Mouse (Mus musculus) midbrain, embryonic 13.5 days (tissue): ENCODE results near the gene Amigo2. TPM values are rescaled to one million over a fixed set of nuclear protein-coding genes. Genes with fewer than 3 reads are reported as not detected.

Experiments used
- ATAC-seq: fragments of 200-750 bp; cut with Nextera tagmentation; 2 replicates; pipeline ENCODE4 v1.8.0; 2017; ENCODE audit warnings: mild to moderate bottlenecking, moderate TSS enrichment, moderate library complexity
- H3K27ac ChIP-seq: fragments of 300-500 bp; sonication (generic); 2 replicates; pipeline ENCODE4 v1.5.1; 2015; ENCODE audit warnings: inconsistent platforms, mild to moderate bottlenecking, moderate library complexity
- H3K27me3 ChIP-seq: fragments of 300-500 bp; sonication (generic); 2 replicates; pipeline ENCODE4 v1.6.1; 2015; ENCODE audit warnings: mild to moderate bottlenecking, inconsistent platforms
- H3K36me3 ChIP-seq: fragments of 300-500 bp; sonication (generic); 2 replicates; pipeline ENCODE4 v1.6.1; 2015; ENCODE audit warnings: mild to moderate bottlenecking, inconsistent platforms
- H3K4me1 ChIP-seq: fragments of 300-500 bp; sonication (generic); replicated peaks from 2 replicates; pipeline ENCODE4 v1.6.1; 2015; ENCODE audit warnings: inconsistent platforms
- H3K4me2 ChIP-seq: fragments of 300-500 bp; sonication (generic); replicated peaks from 2 replicates; pipeline ENCODE4 v1.6.1; 2015; ENCODE audit warnings: moderate library complexity, mild to moderate bottlenecking, inconsistent platforms
- H3K4me3 ChIP-seq: fragments of 300-500 bp; sonication (generic); replicated peaks from 2 replicates; pipeline ENCODE4 v1.5.1; 2015; ENCODE audit warnings: mild to moderate bottlenecking, inconsistent platforms
- H3K9ac ChIP-seq: fragments of 300-500 bp; sonication (generic); replicated peaks from 2 replicates; pipeline ENCODE4 v1.6.1; 2015; ENCODE audit warnings: mild to moderate bottlenecking, inconsistent platforms
- H3K9me3 ChIP-seq: fragments of 300-500 bp; sonication (generic); 2 replicates; pipeline ENCODE4 v1.6.1; 2016; ENCODE audit warnings: mild to moderate bottlenecking, inconsistent platforms
- WGBS: fragments of 180-500 bp; shearing (Covaris S2); methylation state at CpG from one replicate; pipeline ENCODE4 v1.1.7; 2015; 5-methylcytosine and 5-hydroxymethylcytosine counted together
- polyA plus RNA-seq: library from polyadenylated mRNA; unstranded; fragments of >200 nt; fragmentation: Nextera tagmentation; extraction: Ambion mirVana; gene quantifications from 2 replicates; pipeline ENCODE4 v1.2.1, GENCODE M21; 2015

The Amigo2 gene
- polyA plus RNA-seq: 8.2 and 9.6 TPM in 2 replicates

DNA sequence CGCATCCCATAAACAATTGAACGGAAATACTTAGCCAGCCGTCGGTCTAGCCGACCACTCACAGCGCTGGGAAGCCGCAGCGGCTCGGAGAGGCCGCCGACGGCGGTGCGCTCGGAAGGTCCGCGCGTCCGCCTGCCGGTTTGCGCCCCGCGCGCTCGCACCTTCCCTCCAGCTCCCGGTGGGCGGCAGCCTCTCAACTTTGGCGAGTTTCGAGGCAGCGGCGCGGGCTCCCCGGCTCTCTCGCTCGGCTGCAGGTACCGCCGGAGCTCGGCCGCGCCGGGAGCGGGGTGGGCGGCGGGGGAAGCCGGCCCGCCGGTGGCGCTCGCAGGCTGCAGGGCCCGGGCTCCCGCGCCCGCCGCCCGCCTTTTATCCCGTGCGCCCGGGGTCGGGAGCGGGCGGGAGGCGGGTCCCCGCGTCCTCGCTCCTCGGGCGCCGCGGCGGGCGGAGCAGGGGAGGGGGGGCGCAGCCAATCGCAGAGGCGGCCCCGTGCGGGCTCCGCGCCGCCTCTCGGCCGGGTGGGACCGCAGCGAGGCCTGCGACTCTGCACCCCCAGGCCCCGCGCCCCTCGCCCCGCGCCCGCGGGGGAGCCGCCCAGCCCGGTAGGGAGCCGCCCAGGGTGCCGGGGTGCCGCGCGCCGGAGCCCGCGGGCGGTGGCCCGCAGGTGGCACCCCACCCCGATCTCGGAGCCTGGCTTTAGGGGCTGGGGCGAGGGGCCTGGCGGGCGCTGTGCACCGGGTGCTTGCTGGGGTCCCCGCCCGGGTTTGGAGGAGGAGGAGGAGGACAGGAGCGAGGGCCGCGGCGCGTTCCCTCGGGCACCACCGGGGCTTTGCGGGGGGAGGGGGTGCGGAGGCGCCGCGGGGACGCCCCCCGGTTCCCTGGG is at the start of gene Amigo2, which contains the start of gene Pced1b:
TSS of gene Amigo2 (minus strand) at position 377 of the 880 bp plus-strand sequence.
TSS of gene Pced1b (plus strand) at position 197 of the 880 bp plus-strand sequence.
- Histone ChIP-seq H3K27me3 (peaks cover 19% of the 10 kb centered on the region), H3K4me1 (peaks cover 23% of the 10 kb centered on the region), H3K4me2 (peak within 1 kb of the TSS; percentile 86), H3K27ac (peak within 1 kb of the TSS; percentile 86), H3K9me3 (no peaks in the 10 kb centered on the region), H3K4me3 (peak within 1 kb of the TSS; percentile 82), H3K36me3 (no peaks in the 10 kb centered on the region), H3K9ac (peak within 1 kb of the TSS; percentile 86)
- under 1% methylated on average over 81 of the region's 125 CpGs for WGBS
- ATAC-seq: peak; percentile 91

GRCm38 (mm10) chr15:97291291-97292050 is 44.4 kb upstream of the Amigo2 start:
- Histone ChIP-seq H3K9ac (no peak overlapping the region), H3K4me2 (no peak overlapping the region), H3K4me1 (no peaks in the 10 kb centered on the region), H3K36me3 (no peaks in the 10 kb centered on the region), H3K27ac (no peak overlapping the region), H3K4me3 (no peak overlapping the region), H3K9me3 (no peaks in the 10 kb centered on the region), H3K27me3 (no peaks in the 10 kb centered on the region)
- WGBS: 87% methylated on average over 21 of the region's 21 CpGs
- ATAC-seq: no peak

GRCm38 (mm10) chr15:97290351-97290750 is 43.3 kb upstream of the Amigo2 start:
- H3K9me3 ChIP-seq: no peaks in the 10 kb centered on the region
- H3K27me3 ChIP-seq: no peaks in the 10 kb centered on the region
- H3K4me2 ChIP-seq: no peak overlapping the region
- no peak for ATAC-seq
- 93% methylated on average over 6 of the region's 6 CpGs for WGBS
- no peak overlapping the region for H3K4me3 ChIP-seq
- no peak overlapping the region for H3K27ac ChIP-seq
- H3K4me1 ChIP-seq: no peaks in the 10 kb centered on the region
- no peak overlapping the region for H3K9ac ChIP-seq
- no peaks in the 10 kb centered on the region for H3K36me3 ChIP-seq

GRCm38 (mm10) chr15:97289176-97289575 is 42.1 kb upstream of the Amigo2 start:
- H3K4me1 ChIP-seq: no peaks in the 10 kb centered on the region
- 90% methylated on average over 4 of the region's 4 CpGs for WGBS
- ATAC-seq: no peak

DNA sequence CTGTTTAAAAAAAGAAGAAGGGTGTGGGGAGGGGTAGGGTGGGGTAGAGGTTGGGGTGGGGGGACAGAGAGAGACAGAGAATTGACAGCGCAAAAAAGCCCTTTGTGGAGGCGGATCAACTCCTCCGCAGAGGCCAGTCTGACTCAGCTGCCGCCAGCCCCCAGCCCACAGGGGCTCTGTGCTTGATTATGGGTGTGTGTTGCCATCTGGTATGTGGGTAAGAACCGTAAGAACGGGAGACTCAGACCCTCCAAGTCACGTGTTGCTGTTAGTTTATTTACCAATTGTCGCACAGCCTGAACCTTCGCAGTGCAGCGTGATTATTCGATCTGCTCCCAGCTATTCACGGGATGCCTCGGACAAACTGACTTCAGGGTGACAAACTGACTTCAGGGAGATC is 41.6 kb upstream of the Amigo2 start:
- Histone ChIP-seq H3K9me3 (no peaks in the 10 kb centered on the region), H3K4me2 (no peak overlapping the region), H3K9ac (no peak overlapping the region), H3K4me3 (no peak overlapping the region), H3K27me3 (no peaks in the 10 kb centered on the region), H3K27ac (no peak overlapping the region), H3K36me3 (no peaks in the 10 kb centered on the region), H3K4me1 (no peaks in the 10 kb centered on the region)
- 77% methylated on average over 13 of the region's 13 CpGs for WGBS
- ATAC-seq: no peak

More at GRCm38 (mm10) chr15:97289176-97289575, 42.1 kb upstream of the Amigo2 start:
- H3K4me2 ChIP-seq: no peak overlapping the region
- no peak overlapping the region for H3K27ac ChIP-seq
- H3K9ac ChIP-seq: no peak overlapping the region
- H3K27me3 ChIP-seq: no peaks in the 10 kb centered on the region
- H3K4me3 ChIP-seq: no peak overlapping the region
- no peaks in the 10 kb centered on the region for H3K36me3 ChIP-seq
- no peaks in the 10 kb centered on the region for H3K9me3 ChIP-seq

- H3K9me3 ChIP-seq: no peaks in the 10 kb centered on the region
- ATAC-seq: no peak
- WGBS: 92% methylated on average over 5 of the region's 5 CpGs
- no peaks in the 10 kb centered on the region for H3K27me3 ChIP-seq
- no peak overlapping the region for H3K27ac ChIP-seq
- H3K4me3 ChIP-seq: no peak overlapping the region
- H3K4me1 ChIP-seq: peaks cover 9% of the 10 kb centered on the region
- no peak overlapping the region for H3K9ac ChIP-seq
- no peak overlapping the region for H3K4me2 ChIP-seq
- no peaks in the 10 kb centered on the region for H3K36me3 ChIP-seq
These were observed 40.5 kb upstream of the Amigo2 start for GRCm38 (mm10) chr15:97287436-97288143.

DNA sequence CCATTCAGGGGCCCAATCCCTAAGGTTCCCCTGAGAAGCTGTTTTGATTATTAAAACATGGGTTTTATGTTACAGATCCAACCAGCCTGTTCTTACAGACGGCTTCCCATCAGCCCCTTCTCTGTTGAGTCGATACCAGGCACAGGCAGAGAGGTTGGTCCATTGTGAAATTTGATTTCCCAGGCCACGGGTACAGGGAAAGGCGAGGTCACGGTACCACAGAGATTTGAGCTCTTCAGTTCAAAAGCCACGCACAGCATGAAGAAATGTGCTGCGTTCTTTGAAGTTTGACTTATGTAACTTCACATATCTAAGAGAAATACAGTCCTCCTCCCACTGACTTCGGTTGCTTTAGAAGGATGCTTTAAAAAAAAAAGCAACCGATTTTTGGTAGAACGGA is 39.6 kb upstream of the Amigo2 start:
- Histone ChIP-seq H3K27ac (no peak overlapping the region), H3K4me3 (no peak overlapping the region), H3K9ac (no peak overlapping the region), H3K9me3 (no peaks in the 10 kb centered on the region), H3K27me3 (no peaks in the 10 kb centered on the region), H3K4me1 (peaks cover 17% of the 10 kb centered on the region), H3K4me2 (no peak overlapping the region), H3K36me3 (no peaks in the 10 kb centered on the region)
- ATAC-seq: no peak
- 78% methylated on average over 10 of the region's 10 CpGs for WGBS

- Histone ChIP-seq H3K4me3 (no peak overlapping the region), H3K4me2 (no peak overlapping the region), H3K9ac (no peak overlapping the region), H3K36me3 (no peaks in the 10 kb centered on the region), H3K27ac (no peak overlapping the region), H3K27me3 (no peaks in the 10 kb centered on the region), H3K9me3 (no peaks in the 10 kb centered on the region), H3K4me1 (peaks cover 18% of the 10 kb centered on the region)
- 91% methylated on average over 10 of the region's 10 CpGs for WGBS
- no peak for ATAC-seq
These were observed 38.7 kb upstream of the Amigo2 start for GRCm38 (mm10) chr15:97285665-97286212.

- Histone ChIP-seq H3K27me3 (no peaks in the 10 kb centered on the region), H3K4me3 (no peak overlapping the region), H3K9ac (no peak overlapping the region), H3K4me2 (no peak overlapping the region), H3K4me1 (peaks cover 20% of the 10 kb centered on the region), H3K27ac (no peak overlapping the region), H3K9me3 (no peaks in the 10 kb centered on the region), H3K36me3 (no peaks in the 10 kb centered on the region)
- ATAC-seq: no peak
- 86% methylated on average over 5 of the region's 5 CpGs for WGBS
These were observed 37.1 kb upstream of the Amigo2 start for GRCm38 (mm10) chr15:97284201-97284600.

DNA sequence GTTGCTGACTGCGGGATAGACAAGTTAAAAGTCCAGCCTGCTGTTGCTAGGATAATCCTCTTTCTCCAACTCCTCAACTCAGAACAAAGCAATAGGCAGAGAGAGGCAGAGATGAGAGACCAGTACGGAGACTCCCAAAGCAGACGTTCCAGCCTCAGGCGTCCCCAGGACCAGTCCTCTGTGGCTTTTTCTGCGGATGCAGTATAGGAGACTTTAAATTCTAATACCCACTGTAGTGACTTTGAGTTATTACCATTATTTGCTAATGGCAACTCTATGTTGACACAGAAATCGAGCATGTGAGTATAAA is 35.4 kb upstream of the Amigo2 start:
- Histone ChIP-seq H3K27ac (peak overlapping the region; percentile 72), H3K27me3 (no peaks in the 10 kb centered on the region), H3K9ac (no peak overlapping the region), H3K4me3 (no peak overlapping the region), H3K36me3 (no peaks in the 10 kb centered on the region), H3K4me2 (0 out of 2 replicates have a peak overlapping the region, but pooled peaks have one; percentile 12), H3K4me1 (peaks cover 20% of the 10 kb centered on the region), H3K9me3 (no peaks in the 10 kb centered on the region)
- peak; percentile 73 for ATAC-seq
- 46% methylated on average over 6 of the region's 6 CpGs for WGBS

DNA sequence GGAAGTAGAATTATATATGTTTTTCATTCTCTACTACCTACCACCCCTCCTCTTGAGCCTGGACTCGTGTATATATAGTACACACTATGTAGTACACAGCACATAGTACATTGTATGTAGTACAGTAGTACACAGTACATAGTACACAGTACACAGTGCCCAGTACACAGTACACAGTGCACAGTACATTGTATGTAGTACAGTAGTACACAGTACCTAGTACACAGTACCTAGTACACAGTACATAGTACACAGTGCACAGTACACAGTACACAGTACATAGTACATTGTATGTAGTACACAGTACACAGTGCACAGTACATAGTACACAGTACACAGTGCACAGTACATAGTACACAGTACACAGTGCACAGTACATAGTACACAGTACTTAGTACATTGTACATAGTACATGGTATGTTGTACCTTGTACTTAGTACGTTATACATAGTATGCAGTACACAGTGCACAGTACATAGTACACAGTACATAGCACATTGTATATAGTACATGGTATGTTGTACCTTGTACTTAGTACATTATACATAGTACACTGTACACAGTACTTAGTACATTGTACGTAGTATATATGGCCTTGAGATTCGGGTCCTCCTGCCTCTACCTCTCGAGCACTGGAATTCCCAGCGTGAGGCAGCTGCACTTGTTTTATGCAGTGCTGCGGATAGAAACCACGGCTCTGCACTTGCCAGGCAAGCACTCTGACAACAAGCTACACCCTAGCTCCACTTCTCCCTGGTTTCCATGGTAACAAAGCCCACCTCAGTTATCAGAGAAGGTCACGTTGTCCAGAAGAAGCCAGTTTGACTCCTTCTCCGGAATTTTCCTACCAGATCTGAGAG is 34.9 kb upstream of the Amigo2 start:
- no peaks in the 10 kb centered on the region for H3K36me3 ChIP-seq
- 0 out of 2 replicates have a peak overlapping the region, but pooled peaks have one; percentile 12 for H3K4me2 ChIP-seq
- no peaks in the 10 kb centered on the region for H3K9me3 ChIP-seq
- WGBS: 43% methylated on average over 10 of the region's 10 CpGs
- peak; percentile 80 for ATAC-seq
- H3K9ac ChIP-seq: no peak overlapping the region
- H3K4me1 ChIP-seq: peaks cover 25% of the 10 kb centered on the region
- H3K27ac ChIP-seq: peak overlapping the region; percentile 72
- no peak overlapping the region for H3K4me3 ChIP-seq
- H3K27me3 ChIP-seq: no peaks in the 10 kb centered on the region
